ENCODE assay signal across 13 mouse cellular contexts in genomic region chr5:107051868-107052267, GRCm38 (mm10).
DNase-seq lines count a peak whose midpoint lies in the region; ATAC-seq and TF ChIP-seq lines count a peak whose summit lies in the region.
"Had no signal": no experiment of that assay in that cellular context is flagged by ENCODE, and none has a peak within 500 bp of the region (broad histone marks: within the 10 kb centered on the region; RNA-seq: fewer than 3 reads in every experiment).

No protein-coding gene starts in this region.

- H3K27me3 ChIP-seq in heart, embryonic 16.5 days (ENCODE audit: control insufficient read depth, insufficient read depth, low read length): no peaks in the 10 kb centered on the region
- H3K27me3 ChIP-seq in lung, embryonic 15.5 days: no peaks in the 10 kb centered on the region
- no peaks in the 10 kb centered on the region for H3K27me3 ChIP-seq in intestine, embryonic 16.5 days (replicated peaks; ENCODE audit: control insufficient read depth, insufficient read depth, low read length)
- H3K27me3 ChIP-seq in stomach, postnatal 0 days (ENCODE audit: control insufficient read depth, insufficient read depth, low read length): no peaks in the 10 kb centered on the region
- H3K27me3 ChIP-seq: liver, embryonic 13.5 days had no signal

- H3K4me2 ChIP-seq in heart, embryonic 16.5 days (ENCODE audit: low read depth, low read length): no peak overlapping the region
- H3K4me2 ChIP-seq in lung, embryonic 15.5 days: no peak overlapping the region
- no peak overlapping the region for H3K4me2 ChIP-seq in intestine, embryonic 16.5 days (ENCODE audit: low read depth, low read length)
- no peak overlapping the region for H3K4me2 ChIP-seq in stomach, postnatal 0 days (replicated peaks; ENCODE audit: low read depth)
- H3K4me2 ChIP-seq: liver, embryonic 13.5 days; midbrain, embryonic 12.5 days had no signal

- no peak overlapping the region for H3K4me3 ChIP-seq in heart, embryonic 16.5 days (ENCODE audit: low read length)
- H3K4me3 ChIP-seq in lung, embryonic 15.5 days: no peak overlapping the region
- H3K4me3 ChIP-seq in intestine, embryonic 16.5 days (ENCODE audit: low read length): no peak overlapping the region
- no peak overlapping the region for H3K4me3 ChIP-seq in stomach, postnatal 0 days (ENCODE audit: low read depth, low read length)
- H3K4me3 ChIP-seq: erythroblast, embryonic 14.5 days; liver, embryonic 13.5 days; midbrain, embryonic 12.5 days had no signal

- intact Hi-C loops in heart, postnatal 25 days (cut with DNase I): no loop called here

- H3K9me3 ChIP-seq in heart, embryonic 16.5 days (replicated peaks; ENCODE audit: control insufficient read depth, low read length): no peaks in the 10 kb centered on the region
- no peaks in the 10 kb centered on the region for H3K9me3 ChIP-seq in lung, embryonic 15.5 days
- H3K9me3 ChIP-seq in intestine, embryonic 16.5 days (ENCODE audit: control insufficient read depth, low read length): no peaks in the 10 kb centered on the region
- no peaks in the 10 kb centered on the region for H3K9me3 ChIP-seq in stomach, postnatal 0 days (ENCODE audit: control insufficient read depth, low read length)
- H3K9me3 ChIP-seq: liver, embryonic 13.5 days; midbrain, embryonic 12.5 days had no signal

- TF ChIP-seq CTCF in stomach, postnatal 0 days (IDR thresholded peaks at IDR 0.05; ENCODE audit: low read depth): no peak

- no peak for DNase-seq in heart, postnatal 25 days (ENCODE audit: low spot score)
- DNase-seq in lung, postnatal 14 days: no peak
- DNase-seq in stomach, postnatal 0 days (ENCODE audit: low spot score): peak; percentile 70
- DNase-seq in retina, postnatal 1 day: no peak
- DNase-seq: adrenal gland, adult 2 months; cerebellum, postnatal 10 days; liver, embryonic 13.5 days had no signal

- H3K27ac ChIP-seq in heart, embryonic 16.5 days (ENCODE audit: low read length): peak overlapping the region; percentile 77
- peak overlapping the region; percentile 60 for H3K27ac ChIP-seq in lung, embryonic 15.5 days
- H3K27ac ChIP-seq in intestine, embryonic 16.5 days (ENCODE audit: low read length): no peak overlapping the region
- 0 out of 2 replicates have a peak overlapping the region, but pooled peaks have one; percentile 24 for H3K27ac ChIP-seq in stomach, postnatal 0 days (replicated peaks)
- H3K27ac ChIP-seq: liver, embryonic 13.5 days; midbrain, embryonic 12.5 days had no signal

- peaks cover 54% of the 10 kb centered on the region for H3K4me1 ChIP-seq in heart, embryonic 16.5 days (ENCODE audit: control insufficient read depth, insufficient read depth, low read length)
- H3K4me1 ChIP-seq in lung, embryonic 15.5 days: peaks cover 34% of the 10 kb centered on the region
- H3K4me1 ChIP-seq in intestine, embryonic 16.5 days (ENCODE audit: control insufficient read depth, insufficient read depth, low read length): peaks cover 20% of the 10 kb centered on the region
- H3K4me1 ChIP-seq in stomach, postnatal 0 days (replicated peaks; ENCODE audit: control insufficient read depth, insufficient read depth): peaks cover 2% of the 10 kb centered on the region; the same call in 1 of the 2 replicates

- H3K36me3 ChIP-seq in heart, embryonic 16.5 days (ENCODE audit: control insufficient read depth, insufficient read depth): no peaks in the 10 kb centered on the region
- no peaks in the 10 kb centered on the region for H3K36me3 ChIP-seq in lung, embryonic 15.5 days
- no peaks in the 10 kb centered on the region for H3K36me3 ChIP-seq in intestine, embryonic 16.5 days (ENCODE audit: control insufficient read depth, insufficient read depth, low read length)
- H3K36me3 ChIP-seq in stomach, postnatal 0 days (ENCODE audit: control insufficient read depth, insufficient read depth, low read length): no peaks in the 10 kb centered on the region
- H3K36me3 ChIP-seq: liver, embryonic 13.5 days; midbrain, embryonic 12.5 days had no signal

- no peak overlapping the region for H3K9ac ChIP-seq in heart, embryonic 16.5 days (ENCODE audit: low read length)
- H3K9ac ChIP-seq in lung, embryonic 15.5 days: no peak overlapping the region
- H3K9ac ChIP-seq in intestine, embryonic 16.5 days (ENCODE audit: low read depth, low read length): no peak overlapping the region
- H3K9ac ChIP-seq in stomach, postnatal 0 days (ENCODE audit: low read length): no peak overlapping the region
- H3K9ac ChIP-seq: liver, embryonic 13.5 days; midbrain, embryonic 12.5 days had no signal

- 26% methylated on average over 10 of the region's 10 CpGs for WGBS in heart, embryonic 16.5 days
- WGBS in lung, embryonic 15.5 days: 37% methylated on average over 10 of the region's 10 CpGs
- WGBS in intestine, embryonic 16.5 days: 54% methylated on average over 10 of the region's 10 CpGs
- 31% methylated on average over 10 of the region's 10 CpGs for WGBS in stomach, postnatal 0 days

- TF ChIP-seq EP300 in stomach, postnatal 0 days (optimal IDR thresholded peaks at IDR 0.05): no peak

- ATAC-seq in heart, embryonic 16.5 days (replicated peaks; ENCODE audit: extremely low read depth, insufficient read depth, low FRiP score): peak; percentile 77
- peak; percentile 25; the same call in 1 of the 2 replicates for ATAC-seq in lung, embryonic 15.5 days (ENCODE audit: borderline replicate concordance, extremely low read depth, low FRiP score, low TSS enrichment)
- ATAC-seq in intestine, embryonic 16.5 days: peak; percentile 35; the same call in 1 of the 2 replicates
- peak; percentile 77 for ATAC-seq in stomach, postnatal 0 days (ENCODE audit: low FRiP score, low TSS enrichment)
- ATAC-seq: CD4-positive, CD25-positive, alpha-beta regulatory T cell, adult 4 months had no signal

Comparison
In these comparisons a context has a peak if more than half of its experiments do, and no peak if none do; other contexts are left out.
1. ATAC-seq: peak in every context shown above with its lines; median percentile 77 in heart, embryonic 16.5 days; 77 in stomach, postnatal 0 days; 35 in intestine, embryonic 16.5 days; 25 in lung, embryonic 15.5 days.